Mouse (Mus musculus) lung, adult 2 months (tissue): ENCODE results near the gene Eif4e. TPM values are rescaled to one million over a fixed set of nuclear protein-coding genes. Genes with fewer than 3 reads are reported as not detected.
A peak's percentile ranks its signal among the peaks of the same experiment; 100 is the strongest.

Experiments used
- DNase-seq: peaks from one replicate; pipeline ENCODE4 v3.0.0; 2022
- H3K4me1 ChIP-seq: fragments of 200-500 bp; 2 replicates; pipeline ENCODE4 v1.6.1; 2011; ENCODE audit warnings: low read length; ENCODE audit not compliant: control insufficient read depth, insufficient read depth
- H3K4me3 ChIP-seq: fragments of 200-500 bp; replicated peaks from 2 replicates; pipeline ENCODE3; 2011; ENCODE audit warnings: low read depth, mild to moderate bottlenecking, control low read depth, low read length; ENCODE audit errors: extremely low read depth
- CTCF ChIP-seq: fragments of 200-500 bp; IDR thresholded peaks from 2 replicates; pipeline ENCODE4 v1.5.1; 2011; ENCODE audit warnings: mild to moderate bottlenecking, low read length, control low read depth; ENCODE audit not compliant: insufficient read depth
- POLR2A ChIP-seq: fragments of 200-500 bp; IDR thresholded peaks from 2 replicates; pipeline ENCODE4 v1.6.1; 2011; ENCODE audit warnings: low read depth, mild to moderate bottlenecking, control low read depth, low read length, borderline replicate concordance; ENCODE audit errors: extremely low read depth
- whole genome bisulfite sequencing: fragments of 180-500 bp; shearing (Covaris S2); methylation state at CpG from one replicate; pipeline ENCODE4 v1.1.7; 2018; 5-methylcytosine and 5-hydroxymethylcytosine counted together
- polyA plus RNA-seq: library from polyadenylated mRNA; depleted of rRNA; stranded (reverse); fragments of >200 nt; gene quantifications from 2 replicates; pipeline ENCODE4 v1.2.3, GENCODE M21; 2012; rRNA removed

Eif4e gene
- polyA plus RNA-seq = 5.1 and 23.2 TPM in 2 replicates

DNA sequence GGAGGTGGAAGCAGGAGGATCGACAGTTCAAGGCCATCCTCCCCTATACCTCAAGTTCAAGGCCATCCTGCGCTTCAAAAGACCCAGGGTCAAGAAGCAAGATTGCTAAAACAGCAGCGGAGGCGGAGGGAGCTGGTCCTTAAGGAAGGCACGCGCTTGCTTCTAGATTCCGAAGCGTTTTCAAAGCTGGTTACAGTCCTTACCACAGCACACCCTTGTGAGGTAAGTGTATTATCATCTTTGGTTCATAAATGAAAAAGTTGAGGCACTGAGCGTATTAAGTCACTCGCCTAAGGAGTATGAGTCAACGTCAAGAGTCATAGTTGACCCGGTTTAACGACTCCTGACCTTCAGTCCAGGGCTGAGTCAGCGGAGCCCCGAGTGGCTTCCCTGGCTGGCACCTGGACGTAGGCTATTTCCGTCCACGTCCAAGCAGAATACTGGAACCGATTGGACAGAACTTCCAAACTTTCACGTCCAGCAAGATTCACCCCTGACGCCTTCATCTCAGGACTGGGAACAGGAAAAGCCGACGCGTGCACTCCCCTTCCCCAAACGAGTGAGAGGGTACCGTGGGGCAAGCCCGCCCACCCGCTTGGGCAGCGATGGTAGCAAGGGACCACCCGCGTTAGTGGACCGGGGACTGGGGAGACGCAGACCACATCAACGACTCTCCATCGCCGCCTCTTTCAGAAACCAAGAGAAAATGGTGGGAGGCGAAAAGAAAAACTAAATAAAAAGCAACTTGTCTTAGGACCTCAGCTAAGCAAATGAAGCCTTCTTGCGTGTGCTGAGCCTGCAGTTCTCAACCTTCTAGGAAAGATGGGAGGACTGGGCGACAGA is at the start of gene Eif4e:
TSS of gene Eif4e (plus strand) at position 107 of the 843 bp plus-strand sequence.
- Histone ChIP-seq H3K4me1 (peaks cover 2% of the 10 kb centered on the region; the same call in 1 of the 2 replicates), H3K4me3 (peak within 1 kb of the TSS; percentile 63)
- WGBS = 5% methylated on average over 39 of the region's 39 CpGs
- DNase-seq = peak; percentile 59
- TF ChIP-seq POLR2A (no peak), CTCF (no peak)

DNA sequence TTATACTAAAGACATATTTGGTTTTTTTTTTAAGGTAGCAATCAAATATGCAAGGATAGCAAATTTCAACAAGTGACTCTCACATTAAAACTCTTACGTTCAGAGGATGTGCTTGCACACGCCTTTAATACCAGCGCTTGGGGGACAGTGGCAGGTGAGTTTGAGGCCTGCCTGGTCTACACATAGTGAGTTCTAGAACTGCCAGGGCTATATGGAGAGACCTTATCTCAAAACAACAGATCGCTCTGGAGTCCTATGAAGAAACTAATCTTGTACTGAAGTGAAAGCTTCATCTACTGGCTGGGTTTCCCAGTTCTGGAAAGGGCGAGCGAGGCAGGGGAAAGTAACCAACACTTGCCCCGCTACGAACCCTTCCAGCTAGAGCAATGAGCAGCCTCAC is 46.5 kb upstream of the Eif4e start:
- no peak for TF ChIP-seq POLR2A
- no peak for TF ChIP-seq CTCF
- no peak for DNase-seq
- 97% methylated on average over 8 of the region's 8 CpGs for WGBS
- H3K4me3 ChIP-seq = no peak overlapping the region
- H3K4me1 ChIP-seq = no peaks in the 10 kb centered on the region

DNA sequence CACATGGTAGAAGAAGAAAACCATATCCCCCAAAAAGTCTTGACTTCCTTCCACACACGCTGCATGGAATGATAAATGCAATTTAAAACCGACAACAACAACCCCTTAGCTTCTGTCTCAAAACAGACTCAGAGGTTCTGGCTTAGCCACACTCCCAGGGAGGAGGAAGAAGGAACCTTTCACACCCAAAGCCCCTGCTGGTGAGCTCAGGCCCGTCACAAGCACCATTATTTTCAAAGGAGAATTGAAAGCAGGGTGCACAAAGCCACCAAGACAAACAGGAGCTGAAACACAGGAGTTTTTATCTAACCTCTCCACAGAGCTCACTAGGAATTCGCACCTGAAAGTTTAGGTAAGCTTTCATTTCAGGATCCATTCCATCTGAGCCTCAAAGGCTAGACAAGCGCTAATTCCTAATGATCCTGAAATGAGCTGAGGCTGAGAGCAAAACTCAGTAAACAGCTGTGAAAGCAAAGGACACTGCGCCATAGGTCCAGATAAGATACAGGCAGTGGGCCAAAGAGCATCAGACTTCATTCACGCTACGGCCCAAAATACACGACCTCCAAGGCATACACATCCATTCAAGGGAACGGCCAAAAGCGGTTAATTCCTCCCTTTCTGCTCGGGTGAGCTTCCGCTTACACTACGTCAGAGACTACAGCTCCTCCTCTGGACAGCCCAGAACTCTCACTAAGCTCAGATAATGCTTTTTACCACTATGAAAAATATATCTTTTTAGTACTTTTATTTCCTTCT is 44.3 kb upstream of the Eif4e start:
- H3K4me3 ChIP-seq = no peak overlapping the region
- TF ChIP-seq CTCF (no peak), POLR2A (no peak)
- 65% methylated on average over 14 of the region's 14 CpGs for WGBS
- H3K4me1 ChIP-seq = no peaks in the 10 kb centered on the region
- DNase-seq = no peak

DNA sequence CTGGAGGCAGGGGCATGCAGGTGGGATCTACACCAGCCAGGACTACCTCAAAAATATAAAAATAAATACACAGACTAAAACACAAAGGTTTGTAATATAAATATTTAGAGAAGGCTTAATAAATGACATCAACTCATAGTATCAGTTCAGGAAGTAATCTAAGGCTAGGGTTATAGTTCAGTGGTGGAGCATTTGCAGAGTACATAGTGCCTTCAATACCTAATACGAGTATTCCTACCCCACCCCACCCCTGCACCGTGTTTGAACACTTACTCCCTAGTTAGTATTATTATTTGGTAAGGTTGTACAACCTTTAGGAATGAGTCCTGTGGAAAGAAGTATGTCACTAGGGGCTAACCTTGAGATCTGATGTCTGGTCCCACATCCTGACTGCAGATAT is 42.7 kb upstream of the Eif4e start:
- no peaks in the 10 kb centered on the region; the same call in 1 of the 2 replicates for H3K4me1 ChIP-seq
- no peak for DNase-seq
- TF ChIP-seq CTCF = no peak
- no peak for TF ChIP-seq POLR2A

DNA sequence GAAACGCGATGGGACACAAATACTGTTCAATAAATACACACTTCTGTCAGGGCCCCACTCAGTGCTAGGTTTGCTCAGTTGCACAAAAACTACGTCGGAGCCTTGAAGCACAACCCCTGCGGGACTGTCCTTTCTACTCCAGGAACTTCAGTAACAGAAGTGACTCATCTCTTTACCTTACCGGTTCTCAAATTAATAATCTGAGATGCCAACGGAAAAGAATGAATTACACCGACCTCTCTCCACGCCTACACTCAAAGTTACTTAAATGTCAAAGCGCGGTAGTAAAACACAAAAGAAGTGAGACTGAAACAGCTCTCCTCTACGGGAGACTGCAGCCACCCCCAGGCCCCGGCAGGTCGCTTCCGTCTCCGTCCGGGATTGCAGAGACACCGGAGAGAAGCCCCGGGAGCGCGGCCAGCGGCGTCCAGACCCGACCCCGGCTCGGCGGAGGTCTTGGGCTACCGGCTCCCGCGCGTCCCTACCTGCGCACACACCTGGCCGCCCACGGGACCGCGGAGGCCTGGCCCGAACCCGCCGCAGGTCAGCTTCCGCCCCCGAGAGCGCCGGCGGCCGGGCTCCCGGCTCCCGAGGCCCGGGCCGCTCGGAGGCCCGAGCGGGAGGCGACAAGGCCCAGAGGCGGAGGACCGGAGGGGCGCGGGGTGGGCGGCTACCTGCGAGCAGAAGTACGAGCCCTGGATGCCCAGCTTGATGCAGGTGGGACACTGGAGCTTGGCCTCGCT is 37.2 kb upstream of the Eif4e start:
- TF ChIP-seq POLR2A (no peak), CTCF (no peak)
- under 1% methylated on average over 60 of the region's 61 CpGs for whole genome bisulfite sequencing
- Histone ChIP-seq H3K4me1 (no peaks in the 10 kb centered on the region; the same call in 1 of the 2 replicates), H3K4me3 (peak overlapping the region; percentile 97)
- DNase-seq = no peak

More for the DNA sequence above, 42.7 kb upstream of the Eif4e start:
- H3K4me3 ChIP-seq = no peak overlapping the region
- WGBS = 37% methylated on average over 2 of the region's 2 CpGs

DNA sequence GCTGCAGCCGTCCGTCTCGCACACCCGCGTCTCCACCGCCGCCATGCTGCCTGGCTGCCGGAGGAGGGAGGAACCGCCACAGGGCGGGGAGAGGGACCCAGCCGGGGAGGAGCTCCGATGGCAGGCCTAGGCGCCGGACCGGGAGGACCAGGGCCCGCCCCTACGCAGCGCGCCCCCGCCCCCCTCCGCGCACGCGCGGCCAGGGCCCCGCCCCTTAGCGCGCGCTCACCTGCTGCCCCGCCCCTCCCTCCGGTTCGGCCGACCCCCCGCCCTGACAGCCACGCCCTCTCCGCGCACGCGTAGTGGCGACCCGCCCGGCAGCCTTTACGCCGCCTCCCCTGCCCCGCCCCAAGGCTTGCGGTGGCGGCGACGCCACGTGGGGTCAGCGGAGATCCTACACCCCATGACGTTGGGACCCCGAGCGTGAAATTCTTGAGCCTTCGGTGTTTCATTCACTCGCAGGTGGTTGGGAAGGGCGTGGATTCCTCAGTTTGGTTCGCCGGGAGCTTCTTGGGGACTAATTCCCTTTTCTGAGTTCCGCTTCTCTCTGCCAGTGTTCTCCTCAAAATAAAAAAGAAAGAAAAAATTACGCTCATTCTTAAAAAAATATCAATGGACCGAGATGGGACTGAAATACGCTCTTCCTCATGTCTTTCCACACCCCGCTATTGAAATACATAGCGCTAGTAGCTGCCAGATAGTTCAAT is 36.5 kb upstream of the Eif4e start, which contains the start of gene Metap1:
TSS of gene Metap1 (minus strand) at position 189 of the 707 bp plus-strand sequence.
- DNase-seq = peak; percentile 96
- no peaks in the 10 kb centered on the region; the same call in 1 of the 2 replicates for H3K4me1 ChIP-seq
- peak within 1 kb of the TSS; percentile 97 for H3K4me3 ChIP-seq
- under 1% methylated on average over 55 of the region's 65 CpGs for WGBS
- TF ChIP-seq POLR2A = peak; percentile 86; the same call in 1 of the 2 replicates
- no peak for TF ChIP-seq CTCF

DNA sequence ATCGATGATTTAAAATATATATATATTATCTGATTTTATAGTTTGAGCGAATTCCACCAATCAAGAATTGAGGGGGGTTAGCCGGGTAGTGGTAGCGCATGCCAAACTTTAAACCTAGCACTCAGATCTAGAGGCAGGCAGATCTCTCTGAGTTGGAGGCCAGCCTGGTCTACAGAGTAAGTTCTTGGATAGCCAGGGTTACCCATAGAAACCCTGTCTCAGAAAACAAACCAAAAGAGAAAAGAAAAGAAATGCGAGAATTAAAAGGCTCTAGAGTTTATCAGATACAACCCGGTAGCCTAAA is 36.0 kb upstream of the Eif4e start:
- WGBS = 20% methylated on average over 6 of the region's 6 CpGs
- H3K4me3 ChIP-seq = peak overlapping the region; percentile 19
- TF ChIP-seq POLR2A = no peak
- TF ChIP-seq CTCF = no peak
- no peak for DNase-seq
- H3K4me1 ChIP-seq = no peaks in the 10 kb centered on the region; the same call in 1 of the 2 replicates

DNA sequence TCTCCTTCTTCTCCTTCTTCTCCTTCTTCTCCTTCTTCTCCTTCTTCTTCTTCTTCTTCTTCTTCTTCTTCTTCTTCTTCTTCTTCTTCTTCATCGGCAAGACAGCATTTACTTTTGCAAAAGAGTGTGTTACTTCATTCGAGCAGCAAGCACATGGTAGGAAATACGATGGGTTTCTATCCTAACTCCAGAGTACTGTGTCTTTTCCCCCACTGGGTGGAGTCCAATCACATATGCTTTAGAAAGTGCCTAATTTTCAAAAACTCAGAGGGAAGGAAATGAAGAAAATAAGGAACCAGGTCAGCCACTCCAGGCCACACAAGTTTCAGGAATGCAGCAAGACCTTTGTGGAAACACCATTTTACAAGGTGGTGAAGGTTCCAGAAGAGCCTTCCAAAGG is 32.3 kb upstream of the Eif4e start:
- 63% methylated on average over 3 of the region's 3 CpGs for WGBS
- no peak for TF ChIP-seq POLR2A
- TF ChIP-seq CTCF = no peak
- H3K4me1 ChIP-seq = no peaks in the 10 kb centered on the region
- no peak overlapping the region for H3K4me3 ChIP-seq
- no peak for DNase-seq

DNA sequence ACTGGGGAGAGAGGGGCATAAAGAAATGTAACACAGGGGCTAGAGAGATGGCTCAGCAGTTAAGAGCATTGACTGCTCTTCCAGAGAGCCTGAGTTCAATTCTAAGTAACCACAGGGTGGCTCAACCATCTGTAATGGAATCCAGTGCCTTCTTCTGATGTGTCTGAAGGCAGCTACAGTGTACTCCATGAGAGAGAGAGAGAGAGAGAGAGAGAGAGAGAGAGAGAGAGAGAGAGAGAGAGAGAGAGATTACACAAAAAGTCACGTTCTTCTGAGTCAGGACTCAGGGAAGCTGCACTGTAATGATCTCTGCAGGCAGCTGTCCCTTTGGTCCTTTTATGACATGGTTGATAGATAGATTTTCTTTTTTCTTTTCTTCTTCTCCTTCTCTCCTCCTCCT is 31.4 kb upstream of the Eif4e start:
- TF ChIP-seq CTCF (no peak), POLR2A (no peak)
- 35% methylated on average over 1 of the region's 1 CpGs for WGBS
- no peaks in the 10 kb centered on the region for H3K4me1 ChIP-seq
- no peak overlapping the region for H3K4me3 ChIP-seq
- no peak for DNase-seq
